Mouse (Mus musculus): Measurements from ENCODE around the gene Gm26602.
"Not testable (repeated sequence)": the region's sequence is repeated elsewhere in the genome, so short reads cannot be mapped to it uniquely, and the experiment has no call there.

Gm26602 gene

DNA sequence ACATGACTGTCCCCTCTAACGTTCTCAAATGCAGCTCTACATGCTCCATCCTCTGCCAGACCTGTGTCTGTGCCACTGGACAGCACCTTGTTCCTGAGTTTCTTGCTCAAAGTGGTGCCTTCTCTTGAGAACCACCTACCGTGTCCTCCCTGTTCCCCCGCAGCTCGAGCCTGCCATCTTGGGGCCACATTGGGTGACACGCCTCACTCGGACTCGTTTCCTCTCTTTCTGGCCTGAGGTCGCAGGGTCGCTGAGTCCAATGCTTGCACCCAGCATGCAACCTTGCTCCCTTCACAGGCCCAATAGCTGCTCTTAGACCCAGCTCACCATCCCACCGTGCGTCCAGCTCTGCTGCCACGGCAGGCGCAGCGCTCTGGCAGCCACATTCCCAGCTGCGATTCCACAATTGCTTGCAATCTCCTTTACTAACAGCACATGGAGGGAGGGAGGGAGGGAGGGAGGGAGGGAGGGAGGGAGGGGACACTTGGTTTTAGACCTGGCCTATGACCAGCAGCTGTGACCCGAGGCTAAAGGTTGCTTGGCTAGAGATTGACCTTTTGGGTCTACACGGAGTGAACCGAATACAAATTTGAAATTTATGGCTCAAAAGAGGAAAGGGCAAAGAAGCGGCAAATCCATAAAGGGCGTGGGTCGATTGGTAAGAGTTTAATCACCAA is 47.6 kb downstream of the Gm26602 start:
- peak; percentile 61 for DNase-seq (ENCODE audit: low read depth, low spot score)

DNA sequence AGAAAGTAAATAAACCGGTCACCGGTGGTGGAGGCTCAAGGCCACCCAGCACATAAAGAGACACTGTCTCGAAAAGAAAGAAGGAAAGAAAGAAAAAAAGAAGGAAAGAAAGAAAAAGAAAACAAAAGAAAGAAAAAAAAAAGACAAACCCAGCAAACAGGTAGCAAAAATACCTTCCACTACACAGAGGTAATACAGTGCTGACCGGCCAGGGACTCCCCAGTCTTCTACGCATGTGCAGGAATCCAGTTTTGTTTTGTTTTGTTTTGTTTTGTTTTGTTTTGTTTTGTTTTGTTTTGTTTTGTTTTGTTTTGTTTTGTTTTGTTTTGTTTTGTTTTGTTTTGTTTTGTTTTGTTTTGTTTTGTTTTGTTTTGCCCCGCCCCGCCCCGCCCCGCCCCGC is 48.8 kb downstream of the Gm26602 start:
- DNase-seq (ENCODE audit: low read depth, low spot score) = not testable (repeated sequence)

- DNase-seq (ENCODE audit: low read depth, low spot score) = peak; percentile 100
Observed at GRCm38 (mm10) chr10:79959847-79960601, 49.4 kb downstream of the Gm26602 start, which contains the start of gene Wdr18. Wdr18 (plus strand) TSS chr10:79960152.
